ENCODE assay signal across 29 mouse cellular contexts in the genomic region with DNA sequence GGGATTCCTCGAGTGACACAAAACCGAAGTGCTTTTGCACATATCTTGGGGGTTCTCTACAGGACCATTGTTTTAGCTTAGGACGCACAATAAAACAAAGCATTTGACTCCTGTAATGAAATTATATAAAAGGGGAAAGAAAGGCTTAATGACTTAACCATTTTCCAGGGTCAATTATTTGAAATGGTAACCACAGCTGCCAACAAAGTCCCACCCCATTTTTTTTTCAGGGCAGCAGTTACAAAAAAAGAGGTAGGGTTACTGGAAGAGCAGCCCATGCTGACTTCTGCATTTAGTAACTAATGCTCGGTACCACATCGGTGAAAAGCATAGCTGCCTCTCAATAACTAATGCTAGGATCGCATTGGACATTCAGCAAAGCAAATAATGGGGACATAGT. TPM values are rescaled to one million over a fixed set of nuclear protein-coding genes. Genes with fewer than 3 reads are reported as not detected.
DNase-seq lines count a peak whose midpoint lies in the region; ATAC-seq and TF ChIP-seq lines count a peak whose summit lies in the region.
"Had no signal": no experiment of that assay in that cellular context is flagged by ENCODE, and none has a peak within 500 bp of the region (broad histone marks: within the 10 kb centered on the region; RNA-seq: fewer than 3 reads in every experiment).

No protein-coding gene starts in this region.

- ATAC-seq in limb, embryonic 11.5 days (ENCODE audit: insufficient number of reproducible peaks, low FRiP score, low TSS enrichment, low read depth): no peak
- ATAC-seq in hematopoietic stem cell, adult 5-6 weeks (replicated peaks in 1 of 2; ENCODE audit: insufficient read depth in 1 of 2, low FRiP score in 2 of 2, low TSS enrichment in 1 of 2, low read depth in 1 of 2, poor library complexity in 2 of 2, severe bottlenecking in 2 of 2): peak; percentile 20 to 25; a peak in 1 of 4 replicates
- no peak for ATAC-seq in intestine, postnatal 0 days
- ATAC-seq: activated CD4-positive, CD25-positive, alpha-beta regulatory T cell, adult 4 months; forebrain, embryonic 13.5 days; forebrain, embryonic 16.5 days; hindbrain, embryonic 16.5 days; intestine, embryonic 15.5 days had no signal

- 0 out of 2 replicates have a peak, but pooled peaks cover 2% of the 10 kb centered on the region for H3K79me2 ChIP-seq in heart, adult 2 months (replicated peaks; ENCODE audit: control insufficient read depth, insufficient read depth, low read length)

- TF ChIP-seq POLR2A in heart, adult 2 months (IDR thresholded peaks at IDR 0.05; ENCODE audit: insufficient read depth, low read depth, low read length): 0 out of 2 replicates have a peak, but pooled peaks have one; percentile 45

- H3K9me3 ChIP-seq in limb, embryonic 11.5 days (ENCODE audit: control insufficient read depth, low read length): no peaks in the 10 kb centered on the region
- H3K9me3 ChIP-seq in limb, embryonic 10.5 days (replicated peaks): no peaks in the 10 kb centered on the region
- no peaks in the 10 kb centered on the region for H3K9me3 ChIP-seq in intestine, postnatal 0 days (ENCODE audit: control insufficient read depth)
- H3K9me3 ChIP-seq: heart, embryonic 12.5 days; heart, embryonic 15.5 days; hindbrain, embryonic 13.5 days; intestine, embryonic 15.5 days had no signal

- H3K27me3 ChIP-seq in heart, adult 2 months (ENCODE audit: control insufficient read depth, insufficient read depth, low read length): no peaks in the 10 kb centered on the region
- H3K27me3 ChIP-seq in limb, embryonic 11.5 days (ENCODE audit: control insufficient read depth, insufficient read depth, low read length): no peaks in the 10 kb centered on the region
- no peaks in the 10 kb centered on the region for H3K27me3 ChIP-seq in limb, embryonic 10.5 days (ENCODE audit: low read depth, poor library complexity, severe bottlenecking)
- H3K27me3 ChIP-seq in intestine, postnatal 0 days (replicated peaks; ENCODE audit: control insufficient read depth, insufficient read depth, low read length): no peaks in the 10 kb centered on the region
- H3K27me3 ChIP-seq: forebrain, embryonic 13.5 days; heart, embryonic 12.5 days; heart, embryonic 15.5 days; hindbrain, embryonic 13.5 days; intestine, embryonic 15.5 days had no signal

- no peak for TF ChIP-seq CTCF in heart, adult 2 months (IDR thresholded peaks at IDR 0.05)
- TF ChIP-seq CTCF in intestine, postnatal 0 days (IDR thresholded peaks at IDR 0.05; ENCODE audit: low read depth): no peak

- H3K9ac ChIP-seq in heart, adult 2 months (ENCODE audit: low read depth, low read length): peak overlapping the region; percentile 28; the same call in 1 of the 2 replicates
- no peak overlapping the region for H3K9ac ChIP-seq in limb, embryonic 11.5 days (ENCODE audit: low read length)
- no peak overlapping the region for H3K9ac ChIP-seq in intestine, postnatal 0 days (ENCODE audit: low read depth, low read length)
- H3K9ac ChIP-seq: forebrain, embryonic 13.5 days; heart, embryonic 12.5 days; heart, embryonic 15.5 days; hindbrain, embryonic 13.5 days; intestine, embryonic 15.5 days had no signal

- peak overlapping the region; percentile 31 for H3K4me3 ChIP-seq in heart, adult 2 months
- no peak overlapping the region for H3K4me3 ChIP-seq in limb, embryonic 11.5 days (ENCODE audit: low read depth, low read length)
- H3K4me3 ChIP-seq in limb, embryonic 10.5 days: no peak overlapping the region
- H3K4me3 ChIP-seq in brown adipose tissue, adult 24 weeks (ENCODE audit: insufficient read depth, low read depth, low read length): peak overlapping the region; percentile 50
- H3K4me3 ChIP-seq in intestine, postnatal 0 days (ENCODE audit: low read depth, low read length): no peak overlapping the region
- H3K4me3 ChIP-seq: forebrain, embryonic 10.5 days; forebrain, embryonic 13.5 days; heart, embryonic 12.5 days; heart, embryonic 15.5 days; hindbrain, embryonic 10.5 days; hindbrain, embryonic 13.5 days; intestine, embryonic 15.5 days had no signal

- H3K36me3 ChIP-seq in heart, adult 2 months (ENCODE audit: control insufficient read depth, insufficient read depth, low read length): peaks cover 9% of the 10 kb centered on the region
- H3K36me3 ChIP-seq in limb, embryonic 11.5 days (ENCODE audit: control insufficient read depth, insufficient read depth, low read length): no peaks in the 10 kb centered on the region
- H3K36me3 ChIP-seq in limb, embryonic 10.5 days: no peaks in the 10 kb centered on the region
- H3K36me3 ChIP-seq in intestine, postnatal 0 days (ENCODE audit: control insufficient read depth, insufficient read depth): no peaks in the 10 kb centered on the region
- H3K36me3 ChIP-seq: heart, embryonic 12.5 days; heart, embryonic 15.5 days; intestine, embryonic 15.5 days had no signal

- no peak for TF ChIP-seq EP300 in heart, adult 2 months (IDR thresholded peaks at IDR 0.05; ENCODE audit: insufficient read depth, low read depth, low read length)

- H3K4me1 ChIP-seq in heart, adult 2 months (ENCODE audit: control insufficient read depth, insufficient read depth, low read length): peaks cover 10% of the 10 kb centered on the region
- H3K4me1 ChIP-seq in limb, embryonic 11.5 days (ENCODE audit: control insufficient read depth, insufficient read depth, low read length): no peaks in the 10 kb centered on the region
- no peaks in the 10 kb centered on the region for H3K4me1 ChIP-seq in limb, embryonic 10.5 days
- peaks cover 9% of the 10 kb centered on the region; the same call in 1 of the 2 replicates for H3K4me1 ChIP-seq in brown adipose tissue, adult 24 weeks (ENCODE audit: control insufficient read depth, insufficient read depth, insufficient read length, low read length)
- no peaks in the 10 kb centered on the region for H3K4me1 ChIP-seq in intestine, postnatal 0 days (replicated peaks; ENCODE audit: control insufficient read depth, insufficient read depth, low read length)

- 60% methylated on average over 6 of the region's 6 CpGs for WGBS in heart, adult 2 months
- WGBS in limb, embryonic 11.5 days: 95% methylated on average over 6 of the region's 6 CpGs
- 94% methylated on average over 6 of the region's 6 CpGs for whole genome bisulfite sequencing in limb, embryonic 10.5 days
- 90% methylated on average over 6 of the region's 6 CpGs for WGBS in intestine, postnatal 0 days

- intact Hi-C loops in heart, adult 2 months (cut with DNase I): loop anchor here (5.0 to 10.0 kb wide), 4 partner anchors 149 to 1077 kb away; no protein-coding TSS in a partner anchor
- intact Hi-C loops in heart, postnatal 36 days (cut with DNase I): loop anchor here (10.0 kb wide), 2 partner anchors 571 to 1069 kb away; partner anchors contain the start of gene Meox2

- no peak for DNase-seq in heart, adult 2 months
- no peak for DNase-seq in heart, postnatal 36 days
- peak; percentile 5 for DNase-seq in limb, embryonic 11.5 days (ENCODE audit: low spot score)
- DNase-seq in limb, embryonic 10.5 days (ENCODE audit: low spot score): no peak
- DNase-seq: adrenal gland, adult 8-10 months; adrenal gland, postnatal 25 days; cerebellum, adult 18-20 months; cerebellum, adult 9-10 months; cerebellum, postnatal 14 days; gastrocnemius, postnatal 36 days; heart, postnatal 10 days; kidney, adult 18-20 months had no signal

- no peak overlapping the region for H3K4me2 ChIP-seq in limb, embryonic 11.5 days (ENCODE audit: low read depth, severe bottlenecking)
- H3K4me2 ChIP-seq in intestine, postnatal 0 days (replicated peaks; ENCODE audit: low read depth): no peak overlapping the region
- H3K4me2 ChIP-seq: forebrain, embryonic 13.5 days; heart, embryonic 12.5 days; heart, embryonic 15.5 days; hindbrain, embryonic 13.5 days; intestine, embryonic 15.5 days had no signal

- H3K27ac ChIP-seq in heart, adult 2 months: peak overlapping the region; percentile 93
- no peak overlapping the region for H3K27ac ChIP-seq in limb, embryonic 11.5 days (replicated peaks; ENCODE audit: low read depth, low read length)
- no peak overlapping the region for H3K27ac ChIP-seq in limb, embryonic 10.5 days
- peak overlapping the region; percentile 74 for H3K27ac ChIP-seq in brown adipose tissue, adult 24 weeks (replicated peaks; ENCODE audit: low read depth, low read length)
- H3K27ac ChIP-seq in intestine, postnatal 0 days (ENCODE audit: low read depth, low read length): no peak overlapping the region
- H3K27ac ChIP-seq: forebrain, embryonic 10.5 days; forebrain, embryonic 13.5 days; heart, embryonic 15.5 days; hindbrain, embryonic 10.5 days; hindbrain, embryonic 13.5 days; intestine, embryonic 15.5 days had no signal

RNA-seq across cellular contexts. Expression of gene Tspan13, which starts 6.8 kb away (rescaled TPM):
- total RNA-seq in heart, adult 2 months (2021): 10 to 100 TPM; 41.2 to 47.2 TPM
- 61.1 and 73.0 TPM in 2 replicates for polyA plus RNA-seq in heart, adult 2 months (2012; rRNA removed)
- 10 to 100 TPM; 47.2 to 57.1 TPM for total RNA-seq in heart, postnatal 36 days (2021)
- polyA plus RNA-seq in limb, embryonic 11.5 days (2014; fragmentation: Nextera tagmentation; extraction: Ambion mirVana): 54.7 and 57.6 TPM in 2 replicates
- polyA plus RNA-seq in limb, embryonic 10.5 days (2016; fragmentation: Nextera tagmentation; extraction: Ambion mirVana): 47.2 and 57.7 TPM in 2 replicates
- 20.6 and 41.0 TPM in 2 replicates for polyA plus RNA-seq in brown adipose tissue, adult 24 weeks (2012; ENCODE audit: insufficient read depth, insufficient read length, missing spikeins)
- 143 and 194 TPM in 2 replicates for total RNA-seq in hematopoietic stem cell, adult 5-6 weeks (2017)
- polyA plus RNA-seq in intestine, postnatal 0 days (2015; fragmentation: Nextera tagmentation; extraction: Ambion mirVana): 499 and 565 TPM in 2 replicates

RNA-seq across cellular contexts. Expression of gene Agr2, which starts 42.8 kb away (rescaled TPM):
- total RNA-seq in heart, adult 2 months (2021): not detected
- polyA plus RNA-seq in heart, adult 2 months (2012; rRNA removed): 2.5 TPM in 1 of 2 replicates, not detected in the other
- not detected for total RNA-seq in heart, postnatal 36 days (2021)
- not detected in 2 replicates for polyA plus RNA-seq in limb, embryonic 11.5 days (2014; fragmentation: Nextera tagmentation; extraction: Ambion mirVana)
- polyA plus RNA-seq in limb, embryonic 10.5 days (2016; fragmentation: Nextera tagmentation; extraction: Ambion mirVana): not detected in 2 replicates
- polyA plus RNA-seq in brown adipose tissue, adult 24 weeks (2012; ENCODE audit: insufficient read depth, insufficient read length, missing spikeins): not detected in 2 replicates
- not detected in 2 replicates for total RNA-seq in hematopoietic stem cell, adult 5-6 weeks (2017)
- 438 and 502 TPM in 2 replicates for polyA plus RNA-seq in intestine, postnatal 0 days (2015; fragmentation: Nextera tagmentation; extraction: Ambion mirVana)
- total RNA-seq: adrenal gland, adult 8-10 months; adrenal gland, postnatal 25 days; ES-E14; gastrocnemius, adult 8-10 months; gastrocnemius, postnatal 36 days; heart, postnatal 10 days had no signal
- polyA plus RNA-seq: activated CD4-positive, CD25-positive, alpha-beta regulatory T cell, adult 4 months; brain, embryonic 14.5 days; embryonic facial prominence, embryonic 11.5 days; forebrain, embryonic 10.5 days; forebrain, embryonic 16.5 days; hindbrain, embryonic 10.5 days; hindbrain, embryonic 13.5 days; hindbrain, embryonic 16.5 days had no signal

Comparison
In these comparisons a context has a peak if more than half of its experiments do, and no peak if none do; other contexts are left out.
1. H3K27ac ChIP-seq: peak in heart, adult 2 months (single experiment) and brown adipose tissue, adult 24 weeks (single experiment); none in limb, embryonic 11.5 days (single experiment), limb, embryonic 10.5 days (single experiment) and intestine, postnatal 0 days (single experiment).
2. H3K4me3 ChIP-seq: peak in heart, adult 2 months (single experiment) and brown adipose tissue, adult 24 weeks (single experiment); none in limb, embryonic 11.5 days (single experiment), limb, embryonic 10.5 days (single experiment) and intestine, postnatal 0 days (single experiment).
3. ATAC-seq: peak in hematopoietic stem cell, adult 5-6 weeks (2 of 2); none in limb, embryonic 11.5 days (single experiment) and intestine, postnatal 0 days (single experiment).
4. RNA of gene Agr2, which starts 42.8 kb away (polyA plus RNA-seq): 438 to 502 TPM in intestine, postnatal 0 days; 2.5 TPM in heart, adult 2 months, not detected in limb, embryonic 11.5 days, not detected in limb, embryonic 10.5 days and not detected in brown adipose tissue, adult 24 weeks; every median in the first group is over 100 times any median in the second.